Mouse (Mus musculus): ENCODE measurements around the gene Dnm1.

The Dnm1 gene

GRCm38 (mm10) chr2:32353007-32353542 lies at the start of gene Dnm1:
Dnm1 (minus strand) TSS chr2:32353338.
- no peak for DNase-seq (ENCODE audit: low read depth, low spot score)

- DNase-seq (ENCODE audit: low read depth, low spot score) = no peak
Measured at GRCm38 (mm10) chr2:32396695-32397094, 43.6 kb upstream of the Dnm1 start.

GRCm38 (mm10) chr2:32395946-32396621 lies 42.9 kb upstream of the Dnm1 start:
- DNase-seq (ENCODE audit: low read depth, low spot score) = peak; percentile 97

GRCm38 (mm10) chr2:32395484-32395945 lies 42.4 kb upstream of the Dnm1 start, which contains the start of gene Ptges2:
Ptges2 (plus strand) TSS chr2:32395896.
- DNase-seq (ENCODE audit: low read depth, low spot score) = peak; percentile 95

- DNase-seq (ENCODE audit: low read depth, low spot score) = no peak
Measured at GRCm38 (mm10) chr2:32394973-32395372, 41.8 kb upstream of the Dnm1 start.

- no peak for DNase-seq (ENCODE audit: low read depth, low spot score)
Measured at GRCm38 (mm10) chr2:32392063-32392462, 38.9 kb upstream of the Dnm1 start.

- DNase-seq (ENCODE audit: low read depth, low spot score) = no peak
Measured at GRCm38 (mm10) chr2:32390871-32391270, 37.7 kb upstream of the Dnm1 start.

GRCm38 (mm10) chr2:32389157-32389556 lies 36.0 kb upstream of the Dnm1 start:
- no peak for DNase-seq (ENCODE audit: low read depth, low spot score)

- no peak for DNase-seq (ENCODE audit: low read depth, low spot score)
Measured at GRCm38 (mm10) chr2:32387706-32388490, 34.8 kb upstream of the Dnm1 start, which contains the start of gene Lcn2. Lcn2 (minus strand) TSS chr2:32388252.

GRCm38 (mm10) chr2:32382689-32383088 lies 29.6 kb upstream of the Dnm1 start:
- DNase-seq (ENCODE audit: low read depth, low spot score) = peak; percentile 52

GRCm38 (mm10) chr2:32381775-32382223 lies 28.7 kb upstream of the Dnm1 start, which contains the start of gene 1110008P14Rik:
1110008P14Rik (minus strand) TSS chr2:32381938.
- DNase-seq (ENCODE audit: low read depth, low spot score) = peak; percentile 81

- DNase-seq (ENCODE audit: low read depth, low spot score) = no peak
Measured at GRCm38 (mm10) chr2:32381141-32381774, 28.1 kb upstream of the Dnm1 start.

- no peak for DNase-seq (ENCODE audit: low read depth, low spot score)
Measured at GRCm38 (mm10) chr2:32380001-32380500, 26.9 kb upstream of the Dnm1 start.

GRCm38 (mm10) chr2:32376963-32377362 lies 23.8 kb upstream of the Dnm1 start:
- peak; percentile 68 for DNase-seq (ENCODE audit: low read depth, low spot score)

- DNase-seq (ENCODE audit: low read depth, low spot score) = peak; percentile 59
Measured at GRCm38 (mm10) chr2:32375317-32375940, 22.3 kb upstream of the Dnm1 start.

GRCm38 (mm10) chr2:32374191-32374590 lies 21.1 kb upstream of the Dnm1 start:
- DNase-seq (ENCODE audit: low read depth, low spot score) = no peak

- DNase-seq (ENCODE audit: low read depth, low spot score) = no peak
Measured at GRCm38 (mm10) chr2:32367315-32367714, 14.2 kb upstream of the Dnm1 start.

GRCm38 (mm10) chr2:32364121-32364520 lies 11.0 kb upstream of the Dnm1 start:
- no peak for DNase-seq (ENCODE audit: low read depth, low spot score)

GRCm38 (mm10) chr2:32363376-32364106 lies 10.4 kb upstream of the Dnm1 start:
- no peak for DNase-seq (ENCODE audit: low read depth, low spot score)

GRCm38 (mm10) chr2:32362817-32363340 lies 9.7 kb upstream of the Dnm1 start:
- peak; percentile 82 for DNase-seq (ENCODE audit: low read depth, low spot score)
